Mouse (Mus musculus) embryonic facial prominence, embryonic 10.5 days (tissue): ENCODE measurements around the gene Rpp14. TPM values are rescaled to one million over a fixed set of nuclear protein-coding genes. Genes with fewer than 3 reads are reported as not detected.

Source experiments
- DNase-seq: peaks from one replicate; pipeline ENCODE4 v3.0.0-alpha.2; 2017; ENCODE audit warnings: low spot score
- H3K27ac ChIP-seq: fragments of 300-500 bp; sonication (generic); replicated peaks from 2 replicates; pipeline ENCODE4 v1.5.1; 2016; ENCODE audit warnings: mild to moderate bottlenecking
- H3K27me3 ChIP-seq: fragments of 300-500 bp; sonication (generic); replicated peaks from 2 replicates; pipeline ENCODE4 v1.6.1; 2016; ENCODE audit warnings: low read depth, mild to moderate bottlenecking; ENCODE audit not compliant: poor library complexity, severe bottlenecking
- H3K36me3 ChIP-seq: fragments of 300-500 bp; sonication (generic); replicated peaks from 2 replicates; pipeline ENCODE4 v1.6.1; 2016; ENCODE audit warnings: mild to moderate bottlenecking, moderate library complexity
- H3K4me1 ChIP-seq: fragments of 300-500 bp; sonication (generic); 2 replicates; pipeline ENCODE4 v1.6.1; 2016
- H3K4me3 ChIP-seq: fragments of 300-500 bp; sonication (generic); 2 replicates; pipeline ENCODE4 v1.5.1; 2016; ENCODE audit warnings: mild to moderate bottlenecking, moderate library complexity
- H3K9me3 ChIP-seq: fragments of 300-500 bp; sonication (generic); 2 replicates; pipeline ENCODE4 v1.6.1; 2016; ENCODE audit warnings: mild to moderate bottlenecking
- WGBS: fragments of 180-500 bp; shearing (Covaris S2); methylation state at CpG from one replicate; pipeline ENCODE4 v1.1.7; 2016; 5-methylcytosine and 5-hydroxymethylcytosine counted together
- polyA plus RNA-seq: library from polyadenylated mRNA; unstranded; fragments of >200 nt; fragmentation: Nextera tagmentation; extraction: Ambion mirVana; gene quantifications from 2 replicates; pipeline ENCODE4 v1.2.1, GENCODE M21; 2016

Rpp14 gene
- polyA plus RNA-seq, 1 experiment from 2014 or later = 61.5 TPM

GRCm38 (mm10) chr14:8063835-8064785, 16.1 kb upstream of the Rpp14 start:
- no peak overlapping the region for H3K4me3 ChIP-seq
- H3K27me3 ChIP-seq = no peaks in the 10 kb centered on the region
- DNase-seq = no peak
- H3K27ac ChIP-seq = 0 out of 2 replicates have a peak overlapping the region, but pooled peaks have one; percentile 3
- peaks cover 17% of the 10 kb centered on the region for H3K4me1 ChIP-seq
- H3K9me3 ChIP-seq = no peaks in the 10 kb centered on the region
- 89% methylated on average over 8 of the region's 8 CpGs for WGBS
- H3K36me3 ChIP-seq = no peaks in the 10 kb centered on the region

- no peaks in the 10 kb centered on the region for H3K9me3 ChIP-seq
- H3K36me3 ChIP-seq = peaks cover 25% of the 10 kb centered on the region
- H3K27me3 ChIP-seq = no peaks in the 10 kb centered on the region
- peak overlapping the region; percentile 77 for H3K4me3 ChIP-seq
- 5% methylated on average over 11 of the region's 11 CpGs for WGBS
- peak overlapping the region; percentile 92 for H3K27ac ChIP-seq
- H3K4me1 ChIP-seq = peaks cover 15% of the 10 kb centered on the region
- peak; percentile 49 for DNase-seq
Measured at GRCm38 (mm10) chr14:8080718-8081117, 551 bp downstream of the Rpp14 start.

GRCm38 (mm10) chr14:8082949-8083348, 2.8 kb downstream of the Rpp14 start:
- no peaks in the 10 kb centered on the region for H3K9me3 ChIP-seq
- H3K27ac ChIP-seq = no peak overlapping the region
- WGBS = 88% methylated on average over 1 of the region's 1 CpGs
- DNase-seq = no peak
- H3K36me3 ChIP-seq = peaks cover 46% of the 10 kb centered on the region
- no peak overlapping the region for H3K4me3 ChIP-seq
- H3K27me3 ChIP-seq = no peaks in the 10 kb centered on the region
- H3K4me1 ChIP-seq = peaks cover 15% of the 10 kb centered on the region

- H3K36me3 ChIP-seq = peaks cover 70% of the 10 kb centered on the region
- H3K27me3 ChIP-seq = no peaks in the 10 kb centered on the region
- no peaks in the 10 kb centered on the region for H3K9me3 ChIP-seq
- DNase-seq = no peak
- H3K4me3 ChIP-seq = no peak overlapping the region
- WGBS = 94% methylated on average over 2 of the region's 2 CpGs
- H3K4me1 ChIP-seq = 0 out of 2 replicates have a peak, but pooled peaks cover 7% of the 10 kb centered on the region
- H3K27ac ChIP-seq = no peak overlapping the region
Measured at GRCm38 (mm10) chr14:8089016-8089415, 8.8 kb downstream of the Rpp14 start.

- peaks cover 10% of the 10 kb centered on the region; the same call in 1 of the 2 replicates for H3K4me1 ChIP-seq
- no peak overlapping the region for H3K27ac ChIP-seq
- no peaks in the 10 kb centered on the region for H3K9me3 ChIP-seq
- WGBS = 93% methylated on average over 2 of the region's 2 CpGs
- H3K36me3 ChIP-seq = peaks cover 36% of the 10 kb centered on the region
- DNase-seq = no peak
- no peak overlapping the region for H3K4me3 ChIP-seq
- no peaks in the 10 kb centered on the region for H3K27me3 ChIP-seq
Measured at GRCm38 (mm10) chr14:8092573-8092972, 12.4 kb downstream of the Rpp14 start.

GRCm38 (mm10) chr14:8093427-8093826, 13.3 kb downstream of the Rpp14 start:
- 54% methylated on average over 5 of the region's 5 CpGs for whole genome bisulfite sequencing

GRCm38 (mm10) chr14:8094931-8095561, 14.9 kb downstream of the Rpp14 start:
- DNase-seq = no peak
- no peak overlapping the region for H3K27ac ChIP-seq
- no peak overlapping the region for H3K4me3 ChIP-seq
- peaks cover 21% of the 10 kb centered on the region for H3K4me1 ChIP-seq
- 69% methylated on average over 3 of the region's 3 CpGs for WGBS
- peaks cover 14% of the 10 kb centered on the region for H3K36me3 ChIP-seq
- H3K9me3 ChIP-seq = no peaks in the 10 kb centered on the region
- no peaks in the 10 kb centered on the region for H3K27me3 ChIP-seq

More at GRCm38 (mm10) chr14:8093427-8093826, 13.3 kb downstream of the Rpp14 start:
- H3K36me3 ChIP-seq = peaks cover 30% of the 10 kb centered on the region
- peaks cover 15% of the 10 kb centered on the region; the same call in 1 of the 2 replicates for H3K4me1 ChIP-seq
- H3K27me3 ChIP-seq = no peaks in the 10 kb centered on the region
- peak; percentile 14 for DNase-seq
- H3K9me3 ChIP-seq = no peaks in the 10 kb centered on the region
- H3K4me3 ChIP-seq = no peak overlapping the region
- no peak overlapping the region for H3K27ac ChIP-seq

GRCm38 (mm10) chr14:8095562-8095950, 15.4 kb downstream of the Rpp14 start:
- Histone ChIP-seq H3K4me3 (no peak overlapping the region), H3K4me1 (peaks cover 21% of the 10 kb centered on the region), H3K36me3 (peaks cover 9% of the 10 kb centered on the region), H3K27ac (no peak overlapping the region), H3K27me3 (no peaks in the 10 kb centered on the region), H3K9me3 (no peaks in the 10 kb centered on the region)
- DNase-seq = no peak
- 76% methylated on average over 7 of the region's 7 CpGs for WGBS

- Histone ChIP-seq H3K4me3 (peak within 1 kb of the TSS; percentile 89), H3K27ac (peak within 1 kb of the TSS; percentile 84), H3K4me1 (peaks cover 21% of the 10 kb centered on the region), H3K27me3 (no peaks in the 10 kb centered on the region), H3K9me3 (no peaks in the 10 kb centered on the region), H3K36me3 (no peaks in the 10 kb centered on the region)
- DNase-seq = peak; percentile 96
- WGBS = under 1% methylated on average over 89 of the region's 89 CpGs
Measured at GRCm38 (mm10) chr14:8097978-8098686, 18.0 kb downstream of the Rpp14 start, which contains the start of gene Pxk. Gene Pxk (plus strand): TSS chr14:8098211.

- no peaks in the 10 kb centered on the region for H3K9me3 ChIP-seq
Measured at GRCm38 (mm10) chr14:8098687-8098995, 18.5 kb downstream of the Rpp14 start.

GRCm38 (mm10) chr14:8099561-8100021, 19.4 kb downstream of the Rpp14 start:
- no peaks in the 10 kb centered on the region for H3K36me3 ChIP-seq
- DNase-seq = no peak
- WGBS = 69% methylated on average over 10 of the region's 10 CpGs
- no peaks in the 10 kb centered on the region for H3K9me3 ChIP-seq
- H3K27me3 ChIP-seq = no peaks in the 10 kb centered on the region
- 0 out of 2 replicates have a peak overlapping the region, but pooled peaks have one; percentile 4 for H3K4me3 ChIP-seq
- H3K4me1 ChIP-seq = peaks cover 14% of the 10 kb centered on the region
- H3K27ac ChIP-seq = no peak overlapping the region

More at GRCm38 (mm10) chr14:8098687-8098995, 18.5 kb downstream of the Rpp14 start:
- Histone ChIP-seq H3K27ac (peak overlapping the region; percentile 84; the same call in 1 of the 2 replicates), H3K36me3 (no peaks in the 10 kb centered on the region), H3K4me1 (peaks cover 16% of the 10 kb centered on the region), H3K4me3 (peak overlapping the region; percentile 89), H3K27me3 (no peaks in the 10 kb centered on the region)
- 4% methylated on average over 5 of the region's 5 CpGs for WGBS
- DNase-seq = no peak

GRCm38 (mm10) chr14:8101886-8102285, 21.7 kb downstream of the Rpp14 start:
- no peak for DNase-seq
- Histone ChIP-seq H3K36me3 (no peaks in the 10 kb centered on the region), H3K4me1 (peaks cover 11% of the 10 kb centered on the region), H3K9me3 (no peaks in the 10 kb centered on the region), H3K4me3 (no peak overlapping the region), H3K27ac (no peak overlapping the region), H3K27me3 (no peaks in the 10 kb centered on the region)
- WGBS = 91% methylated on average over 8 of the region's 8 CpGs
